Mouse (Mus musculus) MEL (cell line): Measurements from ENCODE around the gene Unc13d. TPM values are rescaled to one million over a fixed set of nuclear protein-coding genes. Genes with fewer than 3 reads are reported as not detected.

Source experiments
- DNase-seq: peaks from one replicate; pipeline ENCODE4 v3.0.0; 2011; ENCODE audit warnings: low read depth, low spot score
- H3K27ac ChIP-seq: 2 replicates; pipeline ENCODE4 v1.5.1; 2012; ENCODE audit warnings: low read depth, mild to moderate bottlenecking, control low read depth, low read length, moderate library complexity; ENCODE audit not compliant: control insufficient read depth
- H3K27me3 ChIP-seq, 2 experiments: fragments of 150-350 bp in 1 of 2; sonication (generic) in 1 of 2; 2 replicates each; pipeline ENCODE4 v1.6.1; 2012; ENCODE audit warnings: low read length in 2 of 2, mild to moderate bottlenecking in 2 of 2, improper control_type of control experiment in 1 of 2, moderate library complexity in 1 of 2; ENCODE audit not compliant: insufficient read depth in 2 of 2, control insufficient read depth in 1 of 2
- H3K36me3 ChIP-seq, 2 experiments: 2 replicates each; pipeline ENCODE4 v1.6.1; 2012 to 2014; ENCODE audit warnings: low read length in 2 of 2, improper control_type of control experiment in 1 of 2, inconsistent platforms in 1 of 2, mild to moderate bottlenecking in 1 of 2; ENCODE audit not compliant: insufficient read depth in 2 of 2, control insufficient read depth in 1 of 2
- H3K4me1 ChIP-seq, 2 experiments: fragments of 150-350 bp in 1 of 2; sonication (generic) in 1 of 2; 2 replicates each; pipeline ENCODE4 v1.6.1; 2012; ENCODE audit warnings: low read length in 2 of 2, improper control_type of control experiment in 1 of 2, mild to moderate bottlenecking in 1 of 2; ENCODE audit not compliant: insufficient read depth in 2 of 2, control insufficient read depth in 1 of 2
- H3K4me3 ChIP-seq, 2 experiments: fragments of 150-350 bp in 1 of 2; sonication (generic) in 1 of 2; 2 replicates each; pipeline ENCODE4 v1.5.1; 2012; ENCODE audit warnings: low read depth in 2 of 2, low read length in 2 of 2, mild to moderate bottlenecking in 2 of 2, moderate library complexity in 2 of 2, control low read depth in 1 of 2, improper control_type of control experiment in 1 of 2; ENCODE audit not compliant: control insufficient read depth in 1 of 2, insufficient read depth in 1 of 2
- H3K79me2 ChIP-seq: 2 replicates; pipeline ENCODE4 v1.6.1; 2012; ENCODE audit warnings: mild to moderate bottlenecking, low read length, moderate library complexity; ENCODE audit not compliant: control insufficient read depth, poor library complexity, insufficient read depth
- H3K9ac ChIP-seq: 2 replicates; pipeline ENCODE4 v1.6.1; 2012; ENCODE audit warnings: low read depth, mild to moderate bottlenecking, control low read depth, low read length, moderate library complexity; ENCODE audit not compliant: control insufficient read depth, poor library complexity, severe bottlenecking
- H3K9me3 ChIP-seq: fragments of 150-350 bp; sonication (generic); replicated peaks from 2 replicates; pipeline ENCODE4 v1.6.1; 2012; ENCODE audit warnings: mild to moderate bottlenecking, low read length, improper control_type of control experiment, moderate library complexity; ENCODE audit not compliant: insufficient read depth
- BHLHE40 ChIP-seq: IDR thresholded peaks from 2 replicates; pipeline ENCODE4 v1.6.1; 2012; ENCODE audit warnings: low read depth, mild to moderate bottlenecking, inconsistent platforms, low read length, improper control_type of control experiment, borderline replicate concordance
- CHD1 ChIP-seq: IDR thresholded peaks from 2 replicates; pipeline ENCODE4 v1.6.1; 2012; ENCODE audit warnings: low read depth, mild to moderate bottlenecking, inconsistent platforms, low read length, improper control_type of control experiment
- CHD2 ChIP-seq: IDR thresholded peaks from 2 replicates; pipeline ENCODE4 v1.6.1; 2011; ENCODE audit warnings: low read length, improper control_type of control experiment
- CTCF ChIP-seq, 3 experiments: IDR thresholded peaks in 2 of 3; conservative IDR thresholded peaks in 1 of 3; 2 replicates each; pipeline ENCODE4 v1.5.1; 2011 to 2012; ENCODE audit warnings: low read length in 3 of 3, low read depth in 2 of 3, mild to moderate bottlenecking in 2 of 3, improper control_type of control experiment in 1 of 3, inconsistent platforms in 1 of 3, mixed read lengths in 1 of 3, moderate library complexity in 1 of 3; ENCODE audit not compliant: control insufficient read depth in 1 of 3, insufficient read depth in 1 of 3, poor library complexity in 1 of 3, severe bottlenecking in 1 of 3
- E2F4 ChIP-seq: IDR thresholded peaks from 2 replicates; pipeline ENCODE4 v1.6.1; 2011; ENCODE audit warnings: low read depth, low read length, improper control_type of control experiment, borderline replicate concordance
- ELF1 ChIP-seq: IDR thresholded peaks from 2 replicates; pipeline ENCODE4 v1.6.1; 2014; ENCODE audit warnings: low read depth, mild to moderate bottlenecking, inconsistent platforms, low read length, improper control_type of control experiment, moderate library complexity
- EP300 ChIP-seq, 2 experiments: IDR thresholded peaks; 2 replicates each; pipeline ENCODE4 v1.6.1; 2011; ENCODE audit warnings: improper control_type of control experiment in 2 of 2, low read length in 2 of 2, low read depth in 1 of 2, mild to moderate bottlenecking in 1 of 2
- ETS1 ChIP-seq: IDR thresholded peaks from 2 replicates; pipeline ENCODE4 v1.6.1; 2012; ENCODE audit warnings: low read depth, mild to moderate bottlenecking, inconsistent platforms, low read length, improper control_type of control experiment, moderate library complexity
- GABPA ChIP-seq: IDR thresholded peaks from 2 replicates; pipeline ENCODE4 v1.6.1; 2012; ENCODE audit warnings: low read depth, mild to moderate bottlenecking, inconsistent platforms, low read length, improper control_type of control experiment, moderate library complexity
- GATA1 ChIP-seq: IDR thresholded peaks from 2 replicates; pipeline ENCODE4 v1.6.1; 2011; ENCODE audit warnings: low read depth, low read length, improper control_type of control experiment
- HCFC1 ChIP-seq: IDR thresholded peaks from 2 replicates; pipeline ENCODE4 v1.6.1; 2012; ENCODE audit warnings: low read depth, mild to moderate bottlenecking, inconsistent platforms, low read length, improper control_type of control experiment, moderate library complexity
- JUND ChIP-seq: IDR thresholded peaks from 2 replicates; pipeline ENCODE4 v1.6.1; 2011; ENCODE audit warnings: low read depth, mild to moderate bottlenecking, improper control_type of control experiment, low read length
- KAT2A ChIP-seq: conservative IDR thresholded peaks from 2 replicates; pipeline ENCODE4 v1.6.1; 2012; ENCODE audit warnings: low read depth, low read length, improper control_type of control experiment, inconsistent platforms
- MAX ChIP-seq: IDR thresholded peaks from 2 replicates; pipeline ENCODE4 v1.6.1; 2011; ENCODE audit warnings: low read length, improper control_type of control experiment
- MAZ ChIP-seq: IDR thresholded peaks from 2 replicates; pipeline ENCODE4 v1.6.1; 2012; ENCODE audit warnings: low read depth, mild to moderate bottlenecking, inconsistent platforms, low read length, improper control_type of control experiment
- MEF2A ChIP-seq: IDR thresholded peaks from 2 replicates; pipeline ENCODE4 v1.6.1; 2014; ENCODE audit warnings: low read depth, mild to moderate bottlenecking, inconsistent platforms, low read length, improper control_type of control experiment; ENCODE audit not compliant: poor library complexity, insufficient replicate concordance, severe bottlenecking; ENCODE audit errors: extremely low read depth
- MXI1 ChIP-seq: IDR thresholded peaks from 2 replicates; pipeline ENCODE4 v1.6.1; 2011; ENCODE audit warnings: mild to moderate bottlenecking, low read depth, low read length, improper control_type of control experiment
- MYB ChIP-seq: IDR thresholded peaks from 2 replicates; pipeline ENCODE4 v1.6.1; 2011; ENCODE audit warnings: mild to moderate bottlenecking, low read depth, low read length, improper control_type of control experiment
- NELFE ChIP-seq: IDR thresholded peaks from 2 replicates; pipeline ENCODE4 v1.6.1; 2011; ENCODE audit warnings: low read depth, low read length, improper control_type of control experiment
- NRF1 ChIP-seq: IDR thresholded peaks from 2 replicates; pipeline ENCODE4 v1.6.1; 2014; ENCODE audit warnings: low read depth, mild to moderate bottlenecking, inconsistent platforms, low read length, improper control_type of control experiment, moderate library complexity; ENCODE audit not compliant: poor library complexity, insufficient read depth, severe bottlenecking
- POLR2AphosphoS2 ChIP-seq: IDR thresholded peaks from 2 replicates; pipeline ENCODE4 v1.6.1; 2011; ENCODE audit warnings: low read length, improper control_type of control experiment
- POLR2AphosphoS5 ChIP-seq: IDR thresholded peaks from 2 replicates; pipeline ENCODE4 v1.6.1; 2012; ENCODE audit warnings: low read depth, borderline replicate concordance, mild to moderate bottlenecking, inconsistent platforms, low read length, moderate library complexity, mixed read lengths
- RAD21 ChIP-seq: IDR thresholded peaks from 2 replicates; pipeline ENCODE4 v1.6.1; 2011; ENCODE audit warnings: mild to moderate bottlenecking, low read depth, low read length, improper control_type of control experiment
- RCOR1 ChIP-seq: IDR thresholded peaks from 2 replicates; pipeline ENCODE4 v1.6.1; 2012; ENCODE audit warnings: low read depth, mild to moderate bottlenecking, inconsistent platforms, low read length, improper control_type of control experiment
- SIN3A ChIP-seq: IDR thresholded peaks from 2 replicates; pipeline ENCODE4 v1.6.1; 2012; ENCODE audit warnings: low read length, improper control_type of control experiment, inconsistent platforms
- SMC3 ChIP-seq: IDR thresholded peaks from 2 replicates; pipeline ENCODE4 v1.6.1; 2011; ENCODE audit warnings: low read depth, low read length, improper control_type of control experiment
- TAL1 ChIP-seq: IDR thresholded peaks from 2 replicates; pipeline ENCODE4 v1.6.1; 2012; ENCODE audit warnings: mild to moderate bottlenecking, inconsistent platforms, low read length, moderate library complexity, mixed read lengths
- TCF12 ChIP-seq: IDR thresholded peaks from 2 replicates; pipeline ENCODE4 v1.6.1; 2014; ENCODE audit warnings: low read depth, mild to moderate bottlenecking, inconsistent platforms, low read length, improper control_type of control experiment, moderate library complexity
- UBTF ChIP-seq: IDR thresholded peaks from 2 replicates; pipeline ENCODE4 v1.6.1; 2012; ENCODE audit warnings: low read depth, mild to moderate bottlenecking, inconsistent platforms, low read length, improper control_type of control experiment, moderate library complexity, borderline replicate concordance; ENCODE audit not compliant: insufficient read depth
- USF1 ChIP-seq: IDR thresholded peaks from 2 replicates; pipeline ENCODE4 v1.6.1; 2014; ENCODE audit warnings: low read depth, mild to moderate bottlenecking, inconsistent platforms, low read length, improper control_type of control experiment, moderate library complexity
- USF2 ChIP-seq, 2 experiments: IDR thresholded peaks; 2 replicates each; pipeline ENCODE4 v1.6.1; 2011 to 2012; ENCODE audit warnings: improper control_type of control experiment in 2 of 2, low read length in 2 of 2, borderline replicate concordance in 1 of 2, inconsistent platforms in 1 of 2, low read depth in 1 of 2, mild to moderate bottlenecking in 1 of 2; ENCODE audit not compliant: insufficient read depth in 1 of 2
- ZKSCAN1 ChIP-seq: IDR thresholded peaks from 2 replicates; pipeline ENCODE4 v1.6.1; 2012; ENCODE audit warnings: low read depth, mild to moderate bottlenecking, inconsistent platforms, low read length, improper control_type of control experiment, moderate library complexity
- ZMIZ1 ChIP-seq: IDR thresholded peaks from 2 replicates; pipeline ENCODE4 v1.6.1; 2012; ENCODE audit warnings: low read depth, mild to moderate bottlenecking, inconsistent platforms, low read length, improper control_type of control experiment, moderate library complexity
- ZNF384 ChIP-seq: IDR thresholded peaks from 2 replicates; pipeline ENCODE4 v1.6.1; 2012; ENCODE audit warnings: low read depth, mild to moderate bottlenecking, inconsistent platforms, low read length, improper control_type of control experiment
- polyA plus RNA-seq, 2 experiments: library from polyadenylated mRNA; stranded (reverse) in 1 of 2; unstranded in 1 of 2; fragments of >175 nt in 1 of 2; fragments of >200 nt in 1 of 2; gene quantifications; 2 replicates each; pipeline versions ENCODE4 v1.2.1 to v1.2.4; 2012; ENCODE audit warnings: low replicate concordance in 2 of 2, low read depth in 1 of 2; ENCODE audit not compliant: insufficient read length in 2 of 2, insufficient read depth in 1 of 2, missing spikeins in 1 of 2
- total RNA-seq: library from RNA; depleted of rRNA; stranded (reverse); fragments of 300-350 nt; gene quantifications from 2 replicates; pipeline ENCODE4 v1.2.3, GENCODE M21; 2012

Gene Unc13d
- total and polyA plus RNA-seq, 3 experiments: 115 to 146 TPM; not detected in 1

DNA sequence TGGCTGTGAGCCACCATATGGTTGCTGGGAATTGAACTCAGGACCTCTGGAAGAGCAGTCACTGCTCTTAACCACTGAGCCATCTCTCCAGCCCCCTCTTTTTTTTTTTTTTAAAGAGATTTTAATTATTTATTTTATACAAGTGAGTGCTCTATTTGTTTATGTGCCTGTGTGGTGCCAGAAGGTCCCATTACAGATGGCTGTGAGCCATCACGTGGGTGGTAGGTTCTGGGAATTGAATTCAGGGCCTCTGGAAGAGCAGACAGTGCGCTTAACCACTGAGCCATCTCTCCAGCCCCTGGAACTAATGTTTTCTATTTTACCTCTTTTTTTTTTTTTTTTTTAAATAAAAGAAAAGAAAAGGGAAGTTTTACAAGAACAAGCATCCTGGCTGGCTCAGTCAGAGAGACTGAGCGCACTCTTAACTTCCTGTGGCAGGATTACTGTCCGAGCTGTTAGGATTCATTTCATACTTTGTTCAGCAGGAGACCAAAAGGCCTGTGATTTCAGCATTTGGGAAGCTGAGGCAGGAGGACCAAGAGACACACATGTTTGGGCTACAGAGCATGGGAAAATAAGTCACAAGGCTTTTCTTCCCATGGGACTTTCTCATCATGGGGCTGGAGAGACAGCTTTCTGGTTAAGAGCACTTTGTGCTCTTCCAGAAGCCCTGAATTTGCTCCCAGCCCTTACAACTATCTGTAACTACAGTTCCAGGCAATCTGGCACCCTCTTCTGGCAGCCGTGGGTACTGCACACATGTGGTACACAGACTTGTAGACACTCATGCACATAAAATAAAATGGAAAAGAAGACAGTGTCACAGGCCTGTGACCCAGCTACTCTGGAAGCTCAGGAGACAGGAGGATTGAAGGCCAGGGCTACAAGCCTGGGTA, 18.7 kb upstream of the Unc13d start:
- peak; percentile 88 for DNase-seq
- H3K36me3 ChIP-seq: peaks cover 0 to 37% of the 10 kb centered on the region in 2 experiments; a peak in 2 of 4 replicates
- no peaks in the 10 kb centered on the region for H3K27me3 ChIP-seq
- no peaks in the 10 kb centered on the region for H3K79me2 ChIP-seq
- no peak overlapping the region for H3K4me3 ChIP-seq
- H3K9ac ChIP-seq: no peak overlapping the region
- no peaks in the 10 kb centered on the region for H3K9me3 ChIP-seq
- H3K27ac ChIP-seq: peak overlapping the region; percentile 46
- peaks cover 14 to 37% of the 10 kb centered on the region in 2 experiments for H3K4me1 ChIP-seq
- TF ChIP-seq MEF2A: no peak
- TF ChIP-seq SIN3A: peak; percentile 50
- TF ChIP-seq SMC3: peak; percentile 50
- no peak for TF ChIP-seq GABPA
- no peak for TF ChIP-seq NELFE
- TF ChIP-seq MAZ: no peak
- no peak for TF ChIP-seq NRF1
- TF ChIP-seq USF2 (IDR thresholded peaks at IDR 0.05; ENCODE audit: borderline replicate concordance in 1 of 2, insufficient read depth in 1 of 2, low read depth in 1 of 2, low read length in 2 of 2): no peak
- no peak for TF ChIP-seq ZMIZ1
- no peak for TF ChIP-seq BHLHE40
- TF ChIP-seq GATA1: no peak
- TF ChIP-seq EP300 (IDR thresholded peaks at IDR 0.05; ENCODE audit: low read depth in 1 of 2, low read length in 2 of 2): 0 out of 4 replicates have a peak, but pooled peaks of 1 of the 2 experiments have one; percentile 37
- TF ChIP-seq ZNF384: peak; percentile 91
- no peak for TF ChIP-seq MAX
- no peak for TF ChIP-seq KAT2A
- no peak for TF ChIP-seq TCF12
- no peak for TF ChIP-seq CHD2
- TF ChIP-seq MXI1: peak; percentile 31; the same call in 1 of the 2 replicates
- no peak for TF ChIP-seq POLR2AphosphoS2
- peak; percentile 75 to 91 (median 83) for TF ChIP-seq CTCF (IDR thresholded peaks at IDR 0.05 in 2 of 3, conservative IDR thresholded peaks at IDR 0.05 in 1 of 3; ENCODE audit: control insufficient read depth in 1 of 3, insufficient read depth in 1 of 3, low read depth in 2 of 3, low read length in 3 of 3, poor library complexity in 1 of 3, severe bottlenecking in 1 of 3)
- no peak for TF ChIP-seq TAL1
- no peak for TF ChIP-seq UBTF
- TF ChIP-seq MYB: no peak
- TF ChIP-seq USF1: 0 out of 2 replicates have a peak, but pooled peaks have one; percentile 36
- no peak for TF ChIP-seq E2F4
- no peak for TF ChIP-seq JUND
- peak; percentile 28; the same call in 1 of the 2 replicates for TF ChIP-seq ZKSCAN1
- 0 out of 2 replicates have a peak, but pooled peaks have one; percentile 23 for TF ChIP-seq HCFC1
- 0 out of 2 replicates have a peak, but pooled peaks have one; percentile 12 for TF ChIP-seq RCOR1
- no peak for TF ChIP-seq ETS1
- TF ChIP-seq RAD21: peak; percentile 46
- TF ChIP-seq ELF1: no peak
- TF ChIP-seq POLR2AphosphoS5: no peak
- TF ChIP-seq CHD1: 0 out of 2 replicates have a peak, but pooled peaks have one; percentile 29
